Mouse (Mus musculus) ES-Bruce4 (cell line): ENCODE results near the gene Gm17268.

ENCODE experiments used
- CTCF ChIP-seq: IDR thresholded peaks from one replicate; pipeline ENCODE4 v1.8.1; 2011; ENCODE audit warnings: low read depth, low read length
- EP300 ChIP-seq: IDR thresholded peaks from 2 replicates; pipeline ENCODE4 v1.6.1; 2011; ENCODE audit warnings: low read depth, low read length; ENCODE audit not compliant: insufficient read depth
- POLR2A ChIP-seq: IDR thresholded peaks from one replicate; pipeline ENCODE4 v1.8.1; 2011; ENCODE audit warnings: low read length; ENCODE audit not compliant: insufficient read depth

GRCm38 (mm10) chr11:82004810-82005209, 33.6 kb downstream of the Gm17268 start:
- TF ChIP-seq CTCF (no peak), EP300 (no peak), POLR2A (no peak)
